Mouse (Mus musculus) heart, embryonic 11.5 days (tissue): ENCODE measurements around the gene Itgb3. TPM values are rescaled to one million over a fixed set of nuclear protein-coding genes. Genes with fewer than 3 reads are reported as not detected.

Source experiments
- ATAC-seq: fragments of 200-750 bp; cut with Nextera tagmentation; replicated peaks from 2 replicates; pipeline ENCODE4 v1.8.0; 2017; ENCODE audit warnings: moderate library complexity; ENCODE audit not compliant: insufficient number of reproducible peaks, low FRiP score, low TSS enrichment
- H3K27ac ChIP-seq: fragments of 300-500 bp; sonication (generic); 2 replicates; pipeline ENCODE4 v1.5.1; 2014; ENCODE audit warnings: mild to moderate bottlenecking, low read depth, low read length
- H3K27me3 ChIP-seq: fragments of 300-500 bp; sonication (generic); 2 replicates; pipeline ENCODE4 v1.6.1; 2014; ENCODE audit warnings: mild to moderate bottlenecking, low read length, mixed read lengths; ENCODE audit not compliant: control insufficient read depth, insufficient read depth
- H3K36me3 ChIP-seq: fragments of 300-500 bp; sonication (generic); 2 replicates; pipeline ENCODE4 v1.6.1; 2014; ENCODE audit warnings: mild to moderate bottlenecking, low read length, moderate library complexity, mixed read lengths; ENCODE audit not compliant: control insufficient read depth, insufficient read depth
- H3K4me1 ChIP-seq: fragments of 300-500 bp; sonication (generic); 2 replicates; pipeline ENCODE4 v1.6.1; 2014; ENCODE audit warnings: low read length; ENCODE audit not compliant: control insufficient read depth, insufficient read depth
- H3K4me2 ChIP-seq: fragments of 300-500 bp; sonication (generic); 2 replicates; pipeline ENCODE4 v1.6.1; 2014; ENCODE audit warnings: mild to moderate bottlenecking, moderate library complexity
- H3K4me3 ChIP-seq: fragments of 300-500 bp; sonication (generic); 2 replicates; pipeline ENCODE4 v1.5.1; 2014; ENCODE audit warnings: low read depth, low read length
- H3K9ac ChIP-seq: fragments of 300-500 bp; sonication (generic); 2 replicates; pipeline ENCODE4 v1.6.1; 2014; ENCODE audit warnings: mild to moderate bottlenecking, low read depth, low read length, moderate library complexity
- H3K9me3 ChIP-seq: fragments of 300-500 bp; sonication (generic); replicated peaks from 2 replicates; pipeline ENCODE4 v1.6.1; 2016; ENCODE audit warnings: low read length; ENCODE audit not compliant: control insufficient read depth
- WGBS: fragments of 180-500 bp; shearing (Covaris S2); extraction: QIAGEN DNeasy Blood & Tissue Kit; methylation state at CpG from one replicate; pipeline ENCODE4 v1.1.7; 2014; ENCODE audit not compliant: insufficient replicate concordance; 5-methylcytosine and 5-hydroxymethylcytosine counted together
- polyA plus RNA-seq: library from polyadenylated mRNA; unstranded; fragments of >200 nt; fragmentation: Nextera tagmentation; extraction: Ambion mirVana; gene quantifications from 2 replicates; pipeline ENCODE4 v1.2.1, GENCODE M21; 2014

Itgb3 gene
- polyA plus RNA-seq, 1 experiment from 2014 or later, result 3.9 TPM

DNA sequence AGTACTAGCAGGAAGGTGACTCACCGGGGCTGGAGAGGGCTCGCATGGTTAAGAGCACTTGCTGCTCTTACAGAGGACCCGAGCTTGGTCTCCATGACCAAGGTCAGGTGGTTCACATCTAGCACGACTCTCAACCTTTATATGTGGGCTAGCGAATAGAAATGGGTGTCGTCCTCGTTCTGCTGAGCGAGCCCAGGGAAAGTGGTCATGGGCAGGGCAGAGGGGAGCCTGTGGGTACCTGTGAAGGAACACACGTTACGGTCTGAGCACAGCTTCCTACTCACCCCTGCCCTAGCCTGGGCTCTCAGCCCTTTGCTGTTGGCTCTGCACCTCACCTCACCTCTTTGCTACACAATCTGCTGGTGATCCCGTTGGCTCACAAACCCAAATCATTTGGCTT lies 54.8 kb downstream of the Itgb3 start:
- H3K9me3 ChIP-seq, result peaks cover 4% of the 10 kb centered on the region; the same call in 1 of the 2 replicates
- no peak overlapping the region for H3K4me2 ChIP-seq
- no peak overlapping the region for H3K9ac ChIP-seq
- H3K36me3 ChIP-seq, result peaks cover 2% of the 10 kb centered on the region; the same call in 1 of the 2 replicates
- 81% methylated on average over 11 of the region's 11 CpGs for WGBS
- H3K27me3 ChIP-seq, result no peaks in the 10 kb centered on the region
- no peaks in the 10 kb centered on the region for H3K4me1 ChIP-seq
- H3K4me3 ChIP-seq, result no peak overlapping the region
- ATAC-seq, result no peak
- no peak overlapping the region for H3K27ac ChIP-seq

DNA sequence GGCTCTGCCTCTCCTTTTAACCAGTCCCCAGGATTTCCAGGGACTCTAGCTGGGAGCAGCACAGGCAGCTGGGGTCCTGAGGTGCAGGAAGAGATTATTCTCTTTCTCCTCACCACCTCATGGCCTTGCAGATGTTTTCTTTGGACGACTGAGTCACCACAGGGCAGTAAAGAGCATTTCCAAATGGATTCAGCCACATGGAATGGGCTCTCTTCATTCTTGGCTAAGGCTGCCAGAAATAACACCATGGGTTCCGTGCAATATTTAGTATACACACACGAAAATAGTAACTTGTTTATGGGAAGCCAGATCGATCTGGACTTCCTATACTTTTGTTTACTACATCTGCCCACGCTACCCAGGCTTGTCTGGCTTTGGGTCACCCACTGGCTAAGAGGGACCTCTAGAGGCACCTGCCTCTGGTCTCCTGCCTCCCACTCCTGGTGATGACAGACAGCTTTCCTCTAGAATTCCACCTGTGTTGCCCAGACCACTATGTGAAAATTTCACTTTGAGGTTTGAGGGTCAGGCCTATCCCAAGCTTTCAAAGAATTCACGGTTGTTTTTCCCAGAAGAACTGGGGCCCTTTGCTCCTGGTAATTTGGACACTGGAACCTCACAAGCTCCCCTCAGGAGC lies 55.6 kb downstream of the Itgb3 start:
- Histone ChIP-seq H3K4me2 (no peak overlapping the region), H3K27me3 (no peaks in the 10 kb centered on the region), H3K36me3 (peaks cover 2% of the 10 kb centered on the region; the same call in 1 of the 2 replicates), H3K4me1 (no peaks in the 10 kb centered on the region), H3K4me3 (no peak overlapping the region), H3K27ac (no peak overlapping the region), H3K9me3 (peaks cover 4% of the 10 kb centered on the region; the same call in 1 of the 2 replicates), H3K9ac (no peak overlapping the region)
- WGBS, result 73% methylated on average over 6 of the region's 6 CpGs
- ATAC-seq, result no peak

DNA sequence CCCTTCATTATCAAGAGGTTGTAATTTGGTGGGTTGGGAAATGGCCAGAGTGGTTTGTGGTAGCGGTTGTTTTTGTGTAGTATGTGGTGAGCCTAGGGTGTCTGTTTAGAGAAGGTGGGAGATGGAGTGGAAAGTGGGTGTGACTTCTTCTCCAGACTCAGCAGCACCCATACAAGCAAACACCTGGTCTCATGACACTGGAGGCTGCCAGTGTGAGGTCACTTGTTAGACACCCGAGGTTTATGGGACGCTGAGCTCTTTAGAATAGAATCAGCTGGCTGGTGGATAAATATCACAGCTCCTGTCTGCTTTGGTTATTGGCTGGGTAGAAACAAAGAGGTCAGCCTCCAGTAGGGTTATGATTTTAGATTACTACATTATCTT lies 56.1 kb downstream of the Itgb3 start:
- H3K27ac ChIP-seq, result no peak overlapping the region
- peaks cover 4% of the 10 kb centered on the region; the same call in 1 of the 2 replicates for H3K9me3 ChIP-seq
- no peak overlapping the region for H3K4me3 ChIP-seq
- H3K4me2 ChIP-seq, result no peak overlapping the region
- peaks cover 2% of the 10 kb centered on the region; the same call in 1 of the 2 replicates for H3K36me3 ChIP-seq
- H3K27me3 ChIP-seq, result no peaks in the 10 kb centered on the region
- no peak for ATAC-seq
- 57% methylated on average over 3 of the region's 3 CpGs for WGBS
- H3K9ac ChIP-seq, result no peak overlapping the region
- no peaks in the 10 kb centered on the region for H3K4me1 ChIP-seq

GRCm38 (mm10) chr11:104664441-104664840 lies 56.6 kb downstream of the Itgb3 start:
- Histone ChIP-seq H3K4me2 (no peak overlapping the region), H3K4me3 (no peak overlapping the region), H3K27me3 (no peaks in the 10 kb centered on the region), H3K4me1 (no peaks in the 10 kb centered on the region), H3K27ac (no peak overlapping the region), H3K9me3 (peaks cover 4% of the 10 kb centered on the region; the same call in 1 of the 2 replicates), H3K9ac (no peak overlapping the region), H3K36me3 (peaks cover 2% of the 10 kb centered on the region; the same call in 1 of the 2 replicates)
- ATAC-seq, result no peak

- Histone ChIP-seq H3K36me3 (no peaks in the 10 kb centered on the region), H3K9ac (no peak overlapping the region), H3K27ac (no peak overlapping the region), H3K27me3 (no peaks in the 10 kb centered on the region), H3K4me2 (no peak overlapping the region), H3K4me3 (no peak overlapping the region), H3K9me3 (no peaks in the 10 kb centered on the region), H3K4me1 (no peaks in the 10 kb centered on the region)
- WGBS, result 66% methylated on average over 5 of the region's 5 CpGs
- ATAC-seq, result no peak
Measured at GRCm38 (mm10) chr11:104667399-104667798, 59.6 kb downstream of the Itgb3 start.

DNA sequence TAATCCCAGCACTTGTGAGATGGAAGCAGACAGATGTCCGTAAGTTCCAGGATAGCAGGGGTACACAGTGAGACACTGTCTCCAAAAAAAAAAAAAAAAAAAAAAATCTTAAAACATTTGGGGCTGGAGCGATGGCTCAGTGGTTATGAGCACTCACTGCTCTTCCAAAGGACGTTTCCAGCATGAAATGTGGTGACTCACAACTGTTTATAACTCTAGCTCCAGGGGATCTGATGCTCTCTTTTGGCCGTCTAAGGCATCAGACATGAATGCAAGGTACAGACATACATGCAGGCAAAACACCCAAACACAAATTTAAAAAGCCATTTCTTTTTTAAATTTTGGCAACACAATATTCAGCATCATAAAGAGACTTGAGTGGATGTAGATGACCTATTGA lies 65.6 kb downstream of the Itgb3 start:
- whole genome bisulfite sequencing, result 64% methylated on average over 4 of the region's 4 CpGs

GRCm38 (mm10) chr11:104674768-104675167 lies 67.0 kb downstream of the Itgb3 start:
- Histone ChIP-seq H3K9ac (no peak overlapping the region), H3K27ac (no peak overlapping the region), H3K4me1 (no peaks in the 10 kb centered on the region), H3K27me3 (no peaks in the 10 kb centered on the region), H3K4me2 (no peak overlapping the region), H3K36me3 (no peaks in the 10 kb centered on the region), H3K9me3 (no peaks in the 10 kb centered on the region), H3K4me3 (no peak overlapping the region)
- no peak for ATAC-seq
- 87% methylated on average over 11 of the region's 11 CpGs for WGBS

More for the DNA sequence above, 65.6 kb downstream of the Itgb3 start:
- H3K4me2 ChIP-seq, result no peak overlapping the region
- no peak overlapping the region for H3K9ac ChIP-seq
- H3K4me3 ChIP-seq, result no peak overlapping the region
- no peaks in the 10 kb centered on the region for H3K4me1 ChIP-seq
- no peak overlapping the region for H3K27ac ChIP-seq
- H3K36me3 ChIP-seq, result no peaks in the 10 kb centered on the region
- no peak for ATAC-seq
- no peaks in the 10 kb centered on the region for H3K9me3 ChIP-seq
- H3K27me3 ChIP-seq, result no peaks in the 10 kb centered on the region

DNA sequence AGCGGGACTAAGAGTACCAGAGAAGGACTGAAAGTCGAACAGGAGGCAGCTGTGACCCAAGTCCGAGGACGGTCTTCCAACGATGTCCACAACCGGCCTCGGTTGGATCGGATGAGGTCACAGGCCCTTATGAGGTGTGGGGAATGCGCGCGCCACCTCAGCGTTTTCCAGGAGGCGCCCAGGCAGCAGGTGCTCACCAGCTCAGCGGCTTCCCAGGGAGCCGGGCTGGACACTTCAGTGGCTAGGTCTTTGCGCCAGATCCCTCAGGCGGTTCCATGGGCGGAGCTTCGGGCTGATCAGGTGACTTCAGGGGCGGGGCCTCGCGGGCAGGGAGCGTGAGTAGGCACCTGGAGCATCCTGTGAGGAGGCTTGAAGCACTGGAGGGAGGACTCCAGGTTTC lies 77.7 kb downstream of the Itgb3 start, which contains the start of gene Gm11639:
Gene Gm11639 (plus strand): TSS at position 160 of the 400 bp plus-strand sequence.
- peak; percentile 59; the same call in 1 of the 2 replicates for ATAC-seq
- 23% methylated on average over 23 of the region's 23 CpGs for WGBS
- H3K4me3 ChIP-seq, result peak within 1 kb of the TSS; percentile 10

GRCm38 (mm10) chr11:104693235-104693634 lies 85.4 kb downstream of the Itgb3 start:
- Histone ChIP-seq H3K4me1 (no peaks in the 10 kb centered on the region), H3K9me3 (no peaks in the 10 kb centered on the region), H3K27ac (no peak overlapping the region), H3K9ac (no peak overlapping the region), H3K36me3 (no peaks in the 10 kb centered on the region), H3K27me3 (no peaks in the 10 kb centered on the region), H3K4me3 (no peak overlapping the region), H3K4me2 (no peak overlapping the region)
- no peak for ATAC-seq
- WGBS, result 88% methylated on average over 6 of the region's 6 CpGs

More for the DNA sequence above, 77.7 kb downstream of the Itgb3 start, which contains the start of gene Gm11639:
- H3K9me3 ChIP-seq, result no peaks in the 10 kb centered on the region
- no peaks in the 10 kb centered on the region for H3K27me3 ChIP-seq
- H3K9ac ChIP-seq, result no peak within 1 kb of the TSS
- H3K4me2 ChIP-seq, result peak within 1 kb of the TSS; percentile 41
- H3K4me1 ChIP-seq, result no peaks in the 10 kb centered on the region
- no peaks in the 10 kb centered on the region for H3K36me3 ChIP-seq
- H3K27ac ChIP-seq, result no peak within 1 kb of the TSS
